Comparison of ENCODE assay signal across 8 mouse cellular contexts in genomic region chr11:117331361-117332241, GRCm38 (mm10).
A peak's percentile ranks its signal among the peaks of the same experiment; 100 is the strongest.
DNase-seq lines count a peak whose midpoint lies in the region; ATAC-seq and TF ChIP-seq lines count a peak whose summit lies in the region.

No protein-coding gene starts in this region.

- TF ChIP-seq CTCF in kidney, adult 2 months (conservative IDR thresholded peaks at IDR 0.05; ENCODE audit: insufficient read depth, insufficient read length, low read depth, low read length) = no peak
- no peak for TF ChIP-seq CTCF in E14TG2a.4 (conservative IDR thresholded peaks at IDR 0.05; ENCODE audit: low read length)

- H3K9ac ChIP-seq in embryonic facial prominence, embryonic 13.5 days = peak overlapping the region; percentile 85
- peak overlapping the region; percentile 73 for H3K9ac ChIP-seq in hindbrain, embryonic 15.5 days
- peak overlapping the region; percentile 92 for H3K9ac ChIP-seq in midbrain, embryonic 12.5 days (replicated peaks)

- H3K27me3 ChIP-seq in kidney, adult 2 months (replicated peaks; ENCODE audit: control insufficient read depth, insufficient read depth, low read length) = no peaks in the 10 kb centered on the region
- no peaks in the 10 kb centered on the region for H3K27me3 ChIP-seq in E14TG2a.4 (ENCODE audit: insufficient read depth, low read length)
- H3K27me3 ChIP-seq in embryonic facial prominence, embryonic 13.5 days = no peaks in the 10 kb centered on the region
- no peaks in the 10 kb centered on the region for H3K27me3 ChIP-seq in hindbrain, embryonic 15.5 days
- H3K27me3 ChIP-seq in midbrain, embryonic 12.5 days = no peaks in the 10 kb centered on the region

- no peaks in the 10 kb centered on the region for H3K9me3 ChIP-seq in E14TG2a.4 (ENCODE audit: low read length)
- H3K9me3 ChIP-seq in embryonic facial prominence, embryonic 13.5 days = no peaks in the 10 kb centered on the region
- H3K9me3 ChIP-seq in hindbrain, embryonic 15.5 days = no peaks in the 10 kb centered on the region
- H3K9me3 ChIP-seq in midbrain, embryonic 12.5 days = no peaks in the 10 kb centered on the region

- H3K4me2 ChIP-seq in embryonic facial prominence, embryonic 13.5 days = peak overlapping the region; percentile 86
- peak overlapping the region; percentile 67 for H3K4me2 ChIP-seq in hindbrain, embryonic 15.5 days
- peak overlapping the region; percentile 71 for H3K4me2 ChIP-seq in midbrain, embryonic 12.5 days (replicated peaks)

- DNase-seq in kidney, adult 2 months = no peak
- no peak for DNase-seq in kidney, adult 9 months
- no peak for DNase-seq in T-cell, adult 2 months (ENCODE audit: low spot score)
- DNase-seq in right cerebral cortex, postnatal 25 days = no peak

- peak overlapping the region; percentile 36; the same call in 1 of the 2 replicates for H3K4me3 ChIP-seq in kidney, adult 2 months (ENCODE audit: insufficient read depth, low read depth, low read length)
- peak overlapping the region; percentile 85 for H3K4me3 ChIP-seq in E14TG2a.4 (replicated peaks; ENCODE audit: low read length)
- H3K4me3 ChIP-seq in embryonic facial prominence, embryonic 13.5 days = peak overlapping the region; percentile 69
- peak overlapping the region; percentile 60 for H3K4me3 ChIP-seq in hindbrain, embryonic 15.5 days
- peak overlapping the region; percentile 66 for H3K4me3 ChIP-seq in midbrain, embryonic 12.5 days

- H3K27ac ChIP-seq in kidney, adult 2 months (ENCODE audit: insufficient read depth, low read depth, low read length) = no peak overlapping the region
- peak overlapping the region; percentile 96 for H3K27ac ChIP-seq in embryonic facial prominence, embryonic 13.5 days
- peak overlapping the region; percentile 94 for H3K27ac ChIP-seq in hindbrain, embryonic 15.5 days (replicated peaks)
- peak overlapping the region; percentile 99 for H3K27ac ChIP-seq in midbrain, embryonic 12.5 days (replicated peaks)

- H3K36me3 ChIP-seq in kidney, adult 2 months (ENCODE audit: control insufficient read depth, insufficient read depth, low read length) = no peaks in the 10 kb centered on the region
- peaks cover 18% of the 10 kb centered on the region for H3K36me3 ChIP-seq in E14TG2a.4 (ENCODE audit: insufficient read depth, low read length)
- H3K36me3 ChIP-seq in embryonic facial prominence, embryonic 13.5 days = 0 out of 2 replicates have a peak, but pooled peaks cover 5% of the 10 kb centered on the region
- no peaks in the 10 kb centered on the region for H3K36me3 ChIP-seq in hindbrain, embryonic 15.5 days
- no peaks in the 10 kb centered on the region for H3K36me3 ChIP-seq in midbrain, embryonic 12.5 days

- 34% methylated on average over 17 of the region's 17 CpGs for WGBS in kidney, adult 2 months
- 1% methylated on average over 17 of the region's 17 CpGs for WGBS in embryonic facial prominence, embryonic 13.5 days
- WGBS in hindbrain, embryonic 15.5 days = 2% methylated on average over 17 of the region's 17 CpGs
- WGBS in midbrain, embryonic 12.5 days = under 1% methylated on average over 17 of the region's 17 CpGs

- TF ChIP-seq POLR2A in kidney, adult 2 months (IDR thresholded peaks at IDR 0.05; ENCODE audit: low read depth, low read length) = no peak

- H3K4me1 ChIP-seq in kidney, adult 2 months (ENCODE audit: control insufficient read depth, insufficient read depth, low read length) = peaks cover 18% of the 10 kb centered on the region
- H3K4me1 ChIP-seq in E14TG2a.4 (replicated peaks; ENCODE audit: low read depth, low read length) = peaks cover 96% of the 10 kb centered on the region
- H3K4me1 ChIP-seq in embryonic facial prominence, embryonic 13.5 days = peaks cover 81% of the 10 kb centered on the region
- H3K4me1 ChIP-seq in hindbrain, embryonic 15.5 days (replicated peaks) = peaks cover 61% of the 10 kb centered on the region
- peaks cover 62% of the 10 kb centered on the region for H3K4me1 ChIP-seq in midbrain, embryonic 12.5 days

- 0 out of 2 replicates have a peak, but pooled peaks have one; percentile 23 for ATAC-seq in embryonic facial prominence, embryonic 13.5 days (ENCODE audit: insufficient number of reproducible peaks, insufficient read depth, low FRiP score, low TSS enrichment, low read depth)
- peak; percentile 53 for ATAC-seq in hindbrain, embryonic 15.5 days (ENCODE audit: low FRiP score, low read depth)
- peak; percentile 70 for ATAC-seq in midbrain, embryonic 12.5 days (ENCODE audit: low FRiP score, low read depth)
